Mouse (Mus musculus) frontal cortex, adult (tissue): ENCODE data around the gene Mllt3.

ENCODE experiments used
- ATAC-seq: cut with Nextera tagmentation; 2 replicates; pipeline ENCODE4 v1.9.2; 2017; ENCODE audit warnings: mild to moderate bottlenecking, moderate library complexity, mixed read lengths; ENCODE audit not compliant: low TSS enrichment

The Mllt3 gene

GRCm38 (mm10) chr4:87781971-87782370, 251.2 kb downstream of the Mllt3 start:
- ATAC-seq: no peak

- no peak for ATAC-seq
Measured at GRCm38 (mm10) chr4:87775721-87776120, 257.4 kb downstream of the Mllt3 start.

GRCm38 (mm10) chr4:87774515-87774914, 258.6 kb downstream of the Mllt3 start:
- ATAC-seq: no peak

GRCm38 (mm10) chr4:87767711-87768561, 265.2 kb downstream of the Mllt3 start:
- ATAC-seq: peak; percentile 60

- ATAC-seq: peak; percentile 36; the same call in 1 of the 2 replicates
Measured at GRCm38 (mm10) chr4:87765729-87766128, 267.4 kb downstream of the Mllt3 start.

GRCm38 (mm10) chr4:87761075-87761474, 272.1 kb downstream of the Mllt3 start:
- no peak for ATAC-seq

- ATAC-seq: no peak
Measured at GRCm38 (mm10) chr4:87760297-87760696, 272.9 kb downstream of the Mllt3 start.

- no peak for ATAC-seq
Measured at GRCm38 (mm10) chr4:87759625-87760024, 273.5 kb downstream of the Mllt3 start.

GRCm38 (mm10) chr4:87759110-87759509, 274.1 kb downstream of the Mllt3 start:
- no peak for ATAC-seq

- ATAC-seq: no peak
Measured at GRCm38 (mm10) chr4:87751515-87751864, 281.7 kb downstream of the Mllt3 start.

GRCm38 (mm10) chr4:87750856-87751514, 282.2 kb downstream of the Mllt3 start:
- no peak for ATAC-seq

- no peak for ATAC-seq
Measured at GRCm38 (mm10) chr4:87749532-87750234, 283.5 kb downstream of the Mllt3 start.

GRCm38 (mm10) chr4:87745016-87745645, 288.0 kb downstream of the Mllt3 start:
- no peak for ATAC-seq

GRCm38 (mm10) chr4:87739524-87740128, 293.5 kb downstream of the Mllt3 start:
- ATAC-seq: peak; percentile 98

GRCm38 (mm10) chr4:87739104-87739503, 294.1 kb downstream of the Mllt3 start:
- no peak for ATAC-seq

GRCm38 (mm10) chr4:87737201-87737806, 295.9 kb downstream of the Mllt3 start:
- no peak for ATAC-seq

GRCm38 (mm10) chr4:87736779-87737178, 296.4 kb downstream of the Mllt3 start:
- no peak for ATAC-seq

- no peak for ATAC-seq
Measured at GRCm38 (mm10) chr4:87731118-87731672, 302.0 kb downstream of the Mllt3 start.

- peak; percentile 100 for ATAC-seq
Measured at GRCm38 (mm10) chr4:87728581-87728980, 304.6 kb downstream of the Mllt3 start.

- no peak for ATAC-seq
Measured at GRCm38 (mm10) chr4:87723448-87723847, 309.7 kb downstream of the Mllt3 start.
